Mouse (Mus musculus) forelimb bud, embryonic 11.5 days (tissue): Measurements from ENCODE around the gene Ndnf.

Experiments used
- DNase-seq: peaks from one replicate; pipeline ENCODE4 v3.0.0-alpha.2; 2012; ENCODE audit warnings: low read depth, low spot score

Ndnf gene

GRCm38 (mm10) chr6:65758214-65758613, 86.8 kb downstream of the Ndnf start:
- no peak for DNase-seq

- no peak for DNase-seq
Observed at GRCm38 (mm10) chr6:65759174-65759573, 87.8 kb downstream of the Ndnf start.

- DNase-seq, result no peak
Observed at GRCm38 (mm10) chr6:65760073-65760472, 88.7 kb downstream of the Ndnf start.
